Mouse (Mus musculus) cerebellum, adult 2 months (tissue): Measurements from ENCODE around the gene Gzmk.

ENCODE experiments used
- CTCF ChIP-seq: fragments of 200-500 bp; IDR thresholded peaks from 2 replicates; pipeline ENCODE4 v1.5.1; 2011; ENCODE audit warnings: low read depth, mild to moderate bottlenecking, control low read depth, low read length, moderate library complexity, borderline replicate concordance; ENCODE audit not compliant: insufficient read depth
- POLR2A ChIP-seq: fragments of 200-500 bp; IDR thresholded peaks from 2 replicates; pipeline ENCODE4 v1.6.1; 2011; ENCODE audit warnings: low read length, control low read depth, borderline replicate concordance; ENCODE audit not compliant: insufficient read depth

GRCm38 (mm10) chr13:113202184-113202583 lies 23.5 kb downstream of the Gzmk start:
- TF ChIP-seq CTCF (no peak), POLR2A (no peak)
